Mouse (Mus musculus) liver, embryonic 12.5 days (tissue): ENCODE measurements around the gene Nubp1. TPM values are rescaled to one million over a fixed set of nuclear protein-coding genes. Genes with fewer than 3 reads are reported as not detected.
A peak's percentile ranks its signal among the peaks of the same experiment; 100 is the strongest.

Experiments
- ATAC-seq: fragments of 200-750 bp; cut with Nextera tagmentation; 2 replicates; pipeline ENCODE4 v1.8.0; 2017; ENCODE audit warnings: moderate number of reproducible peaks, mild to moderate bottlenecking, moderate library complexity
- H3K27ac ChIP-seq: fragments of 300-500 bp; sonication (generic); 2 replicates; pipeline ENCODE4 v1.5.1; 2016; ENCODE audit warnings: mild to moderate bottlenecking
- H3K27me3 ChIP-seq: fragments of 300-500 bp; sonication (generic); replicated peaks from 2 replicates; pipeline ENCODE4 v1.6.1; 2016; ENCODE audit warnings: mild to moderate bottlenecking, moderate library complexity
- H3K36me3 ChIP-seq: fragments of 300-500 bp; sonication (generic); 2 replicates; pipeline ENCODE4 v1.6.1; 2016; ENCODE audit warnings: mild to moderate bottlenecking, moderate library complexity
- H3K4me1 ChIP-seq: fragments of 300-500 bp; sonication (generic); 2 replicates; pipeline ENCODE4 v1.6.1; 2016
- H3K4me2 ChIP-seq: fragments of 300-500 bp; sonication (generic); 2 replicates; pipeline ENCODE4 v1.6.1; 2016; ENCODE audit warnings: mild to moderate bottlenecking, moderate library complexity
- H3K4me3 ChIP-seq: fragments of 300-500 bp; sonication (generic); 2 replicates; pipeline ENCODE4 v1.5.1; 2016; ENCODE audit warnings: mild to moderate bottlenecking, moderate library complexity
- H3K9ac ChIP-seq: fragments of 300-500 bp; sonication (generic); 2 replicates; pipeline ENCODE4 v1.6.1; 2016; ENCODE audit warnings: mild to moderate bottlenecking, moderate library complexity
- H3K9me3 ChIP-seq: fragments of 300-500 bp; sonication (generic); replicated peaks from 2 replicates; pipeline ENCODE4 v1.6.1; 2016; ENCODE audit warnings: mild to moderate bottlenecking, moderate library complexity
- WGBS: fragments of 180-500 bp; shearing (Covaris S2); methylation state at CpG from one replicate; pipeline ENCODE4 v1.1.7; 2016; ENCODE audit not compliant: insufficient replicate concordance; 5-methylcytosine and 5-hydroxymethylcytosine counted together
- polyA plus RNA-seq: library from polyadenylated mRNA; unstranded; fragments of >200 nt; fragmentation: Nextera tagmentation; extraction: Ambion mirVana; gene quantifications from 2 replicates; pipeline ENCODE4 v1.2.1, GENCODE M21; 2016

The Nubp1 gene
- polyA plus RNA-seq: 49.4 and 52.0 TPM in 2 replicates

DNA sequence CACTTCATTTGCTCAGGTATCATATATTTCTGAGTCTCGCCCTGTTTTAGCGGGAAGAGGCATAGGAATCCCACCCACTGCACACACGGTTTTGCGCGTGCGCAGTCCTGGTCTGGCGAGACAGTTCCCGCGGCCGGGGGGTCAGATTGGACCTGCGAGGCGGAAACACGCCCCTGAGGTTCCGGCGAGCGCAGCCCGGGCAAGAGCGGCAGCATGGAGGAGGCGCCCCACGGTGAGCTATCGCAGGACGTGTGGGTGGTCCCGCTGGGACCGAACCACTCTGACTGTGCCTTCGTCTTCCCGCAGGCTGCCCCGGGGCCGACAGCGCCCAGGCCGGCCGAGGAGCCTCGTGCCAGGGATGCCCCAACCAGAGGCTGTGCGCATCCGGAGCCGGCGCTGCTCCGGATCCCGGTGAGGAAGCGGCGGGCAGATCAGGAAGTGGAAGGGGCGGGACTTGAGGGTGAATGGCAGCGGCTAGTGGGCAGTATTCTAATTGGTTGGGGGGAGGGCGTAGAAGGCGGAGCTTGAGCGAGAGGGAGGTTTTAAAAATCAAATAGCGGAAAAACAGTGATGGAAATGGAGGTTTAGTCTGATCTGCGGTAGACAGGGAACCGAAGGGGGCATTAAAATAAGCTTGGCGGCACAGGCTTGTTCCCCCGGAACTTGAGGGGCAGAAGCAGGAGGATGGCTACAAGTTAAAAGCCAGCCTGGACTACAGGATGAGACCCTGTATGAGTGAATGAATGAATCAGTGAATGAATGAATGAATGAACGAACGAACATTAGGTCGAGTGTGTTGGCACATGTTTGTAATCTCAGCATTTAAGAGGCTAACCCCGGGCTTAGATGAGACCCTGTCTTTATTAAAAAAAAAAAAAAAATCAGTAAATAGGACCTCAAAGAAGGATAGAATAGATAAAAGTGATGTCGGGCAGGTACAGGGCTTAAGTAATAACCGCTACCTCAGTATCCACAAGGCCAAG lies at the start of gene Nubp1:
Gene Nubp1 (plus strand): TSS at position 185 of the 983 bp plus-strand sequence.
- Histone ChIP-seq H3K9me3 (no peaks in the 10 kb centered on the region), H3K4me1 (peaks cover 22% of the 10 kb centered on the region), H3K9ac (peak within 1 kb of the TSS; percentile 81), H3K4me3 (peak within 1 kb of the TSS; percentile 76), H3K4me2 (peak within 1 kb of the TSS; percentile 81), H3K27ac (peak within 1 kb of the TSS; percentile 89), H3K36me3 (peaks cover 41% of the 10 kb centered on the region), H3K27me3 (peaks cover 17% of the 10 kb centered on the region)
- 2% methylated on average over 56 of the region's 56 CpGs for WGBS
- peak; percentile 96 for ATAC-seq

DNA sequence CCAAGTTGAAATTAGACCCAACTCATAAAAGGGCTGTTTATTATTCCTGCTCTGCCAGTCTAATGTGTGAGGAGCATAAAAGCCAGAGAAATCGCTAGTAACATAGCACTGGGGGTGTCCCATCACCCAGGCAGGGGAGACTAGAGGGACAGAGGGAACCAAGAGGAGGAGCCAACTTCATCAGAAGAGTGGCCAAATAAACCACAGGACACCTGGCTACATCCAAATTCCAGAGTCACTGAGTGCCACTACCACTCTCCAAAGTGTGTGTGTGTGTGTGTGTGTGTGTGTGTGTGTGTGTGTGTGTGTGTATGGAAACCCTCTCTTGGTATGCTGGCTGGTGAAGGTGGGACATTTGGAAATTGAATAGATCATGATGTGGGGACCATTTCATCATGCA lies 48.7 kb upstream of the Nubp1 start:
- Histone ChIP-seq H3K4me1 (peaks cover 16% of the 10 kb centered on the region), H3K9ac (no peak overlapping the region), H3K36me3 (no peaks in the 10 kb centered on the region), H3K27me3 (peaks cover 7% of the 10 kb centered on the region; the same call in 1 of the 2 replicates), H3K4me2 (no peak overlapping the region), H3K27ac (no peak overlapping the region), H3K9me3 (no peaks in the 10 kb centered on the region), H3K4me3 (no peak overlapping the region)
- ATAC-seq: no peak
- 44% methylated on average over 1 of the region's 1 CpGs for WGBS

DNA sequence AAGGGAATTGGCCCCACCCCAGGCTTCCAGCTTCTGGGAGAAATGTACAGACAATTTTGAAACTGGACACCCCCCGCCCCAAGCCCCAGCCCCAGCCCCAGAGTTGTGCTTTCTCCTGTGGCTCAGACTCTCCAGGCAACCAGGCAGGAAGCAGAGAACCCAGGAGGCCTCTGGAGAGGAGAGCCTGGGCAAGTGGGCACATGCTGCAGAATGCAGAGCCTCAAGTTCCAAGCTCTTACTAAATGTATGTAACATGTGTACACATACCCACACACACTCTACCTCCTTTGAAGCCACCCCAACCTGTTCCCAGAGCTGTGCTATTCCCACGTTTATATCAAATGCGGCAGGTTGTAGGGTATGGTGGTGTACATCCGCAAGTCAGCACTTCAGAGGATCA lies 46.0 kb upstream of the Nubp1 start:
- H3K4me2 ChIP-seq: no peak overlapping the region
- H3K36me3 ChIP-seq: no peaks in the 10 kb centered on the region
- WGBS: 70% methylated on average over 4 of the region's 4 CpGs
- H3K4me3 ChIP-seq: no peak overlapping the region
- no peak overlapping the region for H3K9ac ChIP-seq
- H3K27me3 ChIP-seq: peaks cover 10% of the 10 kb centered on the region; the same call in 1 of the 2 replicates
- H3K9me3 ChIP-seq: no peaks in the 10 kb centered on the region
- no peak overlapping the region for H3K27ac ChIP-seq
- no peak for ATAC-seq
- H3K4me1 ChIP-seq: no peaks in the 10 kb centered on the region

DNA sequence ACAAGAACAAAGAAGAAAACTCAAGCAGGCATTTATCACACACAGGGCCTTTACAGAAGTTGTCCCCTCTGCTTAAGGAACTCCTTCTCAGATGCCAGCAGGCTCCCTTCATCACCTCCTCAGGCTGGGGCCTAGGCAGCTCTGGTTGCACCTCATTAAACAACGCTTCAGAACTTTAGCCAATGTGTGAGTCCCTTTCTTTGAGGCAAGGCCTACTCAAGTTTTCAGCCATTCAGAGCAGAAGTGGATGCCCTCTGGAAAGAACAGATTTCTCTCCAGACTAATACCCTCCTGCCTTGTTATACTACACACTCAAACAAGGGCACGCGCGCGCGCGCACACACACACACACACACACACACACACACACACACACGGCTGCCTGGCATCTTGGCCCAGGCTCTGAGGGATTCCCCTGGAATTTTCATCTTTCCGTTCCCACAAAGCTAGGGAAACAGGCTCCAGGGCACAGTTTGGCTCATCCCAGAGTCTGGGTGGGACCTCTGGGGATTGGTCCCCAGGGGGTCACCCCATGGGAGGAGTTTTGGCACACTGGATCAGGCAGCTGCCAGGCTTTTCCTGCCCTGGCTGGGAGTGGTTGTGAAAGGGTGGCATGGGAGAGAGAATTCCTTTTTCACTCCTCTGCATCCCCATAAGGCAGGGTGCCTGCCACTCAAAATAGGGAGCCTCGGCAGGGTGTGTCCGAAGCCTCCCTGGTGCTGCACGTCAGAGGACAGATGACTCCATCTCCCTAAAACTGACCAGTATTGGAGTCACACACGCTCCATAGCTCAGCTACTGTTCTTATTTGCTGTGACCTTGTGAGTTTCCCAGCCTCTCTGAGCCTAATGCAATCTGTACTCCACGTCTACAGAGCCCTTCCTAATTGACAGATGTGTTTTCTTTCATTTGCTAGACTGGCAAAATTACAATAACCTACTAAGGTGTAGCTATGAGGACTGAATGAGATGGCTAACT lies 45.2 kb upstream of the Nubp1 start:
- no peak overlapping the region for H3K27ac ChIP-seq

DNA sequence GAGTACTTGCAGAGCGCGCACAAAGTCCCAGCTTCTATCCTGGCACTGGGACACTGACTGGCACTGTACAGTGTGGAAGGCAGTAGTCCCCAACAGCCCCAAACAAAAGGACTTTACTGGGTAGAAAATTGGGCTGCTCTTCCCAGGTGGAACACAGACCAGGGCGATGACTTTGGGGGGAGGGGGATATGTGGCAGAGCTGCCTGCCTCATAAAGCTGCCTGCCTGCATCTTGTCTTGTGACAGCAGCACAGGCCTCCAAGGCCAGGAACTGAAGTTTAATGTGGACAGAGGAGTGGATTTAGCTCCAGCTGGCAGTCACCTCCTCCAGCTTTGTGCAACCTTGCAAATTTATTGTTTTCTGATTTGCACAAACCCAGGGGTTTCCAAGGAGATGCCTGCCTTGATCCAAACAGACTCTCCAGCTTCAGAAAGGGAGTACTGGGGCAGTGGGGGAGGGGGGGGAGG lies 42.2 kb upstream of the Nubp1 start:
- peaks cover 1% of the 10 kb centered on the region for H3K4me1 ChIP-seq
- peaks cover 16% of the 10 kb centered on the region; the same call in 1 of the 2 replicates for H3K27me3 ChIP-seq
- WGBS: 57% methylated on average over 3 of the region's 3 CpGs
- no peaks in the 10 kb centered on the region for H3K9me3 ChIP-seq
- no peak overlapping the region for H3K4me3 ChIP-seq
- ATAC-seq: no peak
- no peak overlapping the region for H3K4me2 ChIP-seq
- no peak overlapping the region for H3K9ac ChIP-seq
- H3K27ac ChIP-seq: no peak overlapping the region
- H3K36me3 ChIP-seq: no peaks in the 10 kb centered on the region

More for the DNA sequence above, 45.2 kb upstream of the Nubp1 start:
- no peak overlapping the region for H3K4me3 ChIP-seq
- no peak overlapping the region for H3K4me2 ChIP-seq
- WGBS: 68% methylated on average over 14 of the region's 14 CpGs
- H3K4me1 ChIP-seq: no peaks in the 10 kb centered on the region
- no peaks in the 10 kb centered on the region for H3K36me3 ChIP-seq
- H3K27me3 ChIP-seq: peaks cover 10% of the 10 kb centered on the region; the same call in 1 of the 2 replicates
- ATAC-seq: peak; percentile 28; the same call in 1 of the 2 replicates
- no peaks in the 10 kb centered on the region for H3K9me3 ChIP-seq
- H3K9ac ChIP-seq: no peak overlapping the region

DNA sequence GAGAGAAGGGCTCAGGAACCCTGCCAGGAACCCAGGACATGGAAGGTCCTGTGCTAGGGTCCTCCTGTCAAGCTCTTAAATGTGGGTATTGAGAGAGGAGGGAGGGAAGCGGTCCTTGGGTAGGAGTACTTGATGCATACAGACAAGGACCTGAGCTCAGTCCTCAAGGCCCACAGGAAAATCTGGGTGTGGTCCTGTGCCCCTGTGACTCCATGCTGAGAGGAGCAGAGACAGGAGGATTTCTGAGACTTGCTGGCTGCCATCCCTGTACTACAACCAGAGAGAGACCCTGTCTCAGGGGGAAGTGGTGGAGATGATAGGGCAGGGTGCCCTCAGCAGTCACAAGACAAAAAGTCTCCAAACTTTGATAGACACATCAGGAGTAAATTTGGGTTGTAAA lies 41.8 kb upstream of the Nubp1 start:
- no peak overlapping the region for H3K4me3 ChIP-seq
- H3K4me2 ChIP-seq: no peak overlapping the region
- H3K36me3 ChIP-seq: no peaks in the 10 kb centered on the region
- no peak overlapping the region for H3K27ac ChIP-seq
- H3K9ac ChIP-seq: no peak overlapping the region
- ATAC-seq: no peak
- H3K4me1 ChIP-seq: peaks cover 4% of the 10 kb centered on the region
- 77% methylated on average over 1 of the region's 1 CpGs for WGBS
- peaks cover 16% of the 10 kb centered on the region; the same call in 1 of the 2 replicates for H3K27me3 ChIP-seq
- H3K9me3 ChIP-seq: no peaks in the 10 kb centered on the region

DNA sequence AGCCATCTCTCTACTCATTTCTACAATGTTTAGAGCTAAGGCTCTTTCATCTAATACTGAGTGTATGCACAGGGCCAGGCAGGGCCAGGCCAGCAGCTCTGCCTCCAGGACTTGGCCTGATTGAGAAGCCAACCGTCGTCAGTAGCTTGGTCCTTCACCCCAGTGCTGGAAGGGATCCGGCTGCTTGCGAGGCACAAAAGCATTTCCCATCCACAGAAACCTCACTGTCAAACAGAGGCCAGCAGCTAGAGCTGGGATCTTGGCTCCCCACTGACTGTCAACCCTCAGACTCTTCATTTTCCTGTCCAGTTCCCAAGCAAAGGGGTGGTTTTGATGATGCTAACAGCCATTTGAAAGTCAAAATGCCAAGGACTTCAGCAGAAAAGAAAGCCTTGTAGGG lies 39.4 kb upstream of the Nubp1 start:
- ATAC-seq: no peak
- Histone ChIP-seq H3K4me2 (no peak overlapping the region), H3K9ac (no peak overlapping the region)

DNA sequence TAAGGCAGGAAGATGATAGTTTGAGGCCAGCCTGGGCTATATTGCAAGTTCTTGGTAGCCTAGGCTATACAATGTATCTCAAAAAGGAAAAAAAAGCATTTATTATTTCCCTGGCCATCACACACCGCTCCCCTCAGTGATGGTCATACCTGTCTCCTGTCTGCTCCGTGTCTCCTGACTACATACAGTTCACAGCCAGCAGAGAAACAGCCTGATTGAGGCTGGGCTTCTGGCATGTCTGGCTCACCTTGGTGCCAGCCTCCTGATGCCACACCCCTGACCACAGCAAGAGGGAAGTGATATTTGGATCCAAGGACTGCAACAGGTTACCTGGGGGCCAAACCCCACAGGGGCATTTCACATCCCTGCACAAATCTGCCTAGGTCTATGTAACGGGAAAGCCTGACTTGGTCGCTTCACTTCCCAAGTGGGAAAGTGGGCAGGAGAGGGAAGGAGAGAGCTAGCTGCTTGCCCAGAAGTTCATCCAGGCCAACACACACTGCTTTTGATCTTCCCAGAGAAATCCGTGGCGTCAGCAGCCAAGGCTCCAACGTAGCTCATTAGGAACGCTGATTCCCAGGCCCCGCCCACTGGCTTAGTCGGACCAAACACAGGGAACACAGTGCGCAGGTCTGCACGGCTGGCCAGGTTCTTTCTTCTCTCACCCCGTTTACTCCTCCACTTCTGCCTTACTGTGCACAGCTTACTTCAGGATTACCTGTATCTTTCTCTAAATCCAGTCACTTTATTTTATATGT lies 37.3 kb upstream of the Nubp1 start:
- WGBS: 33% methylated on average over 13 of the region's 13 CpGs
- Histone ChIP-seq H3K27me3 (peaks cover 21% of the 10 kb centered on the region; the same call in 1 of the 2 replicates), H3K4me3 (no peak overlapping the region), H3K9ac (no peak overlapping the region), H3K27ac (no peak overlapping the region), H3K4me1 (peaks cover 4% of the 10 kb centered on the region), H3K9me3 (no peaks in the 10 kb centered on the region), H3K4me2 (peak overlapping the region; percentile 21; the same call in 1 of the 2 replicates), H3K36me3 (no peaks in the 10 kb centered on the region)
- no peak for ATAC-seq

More for the DNA sequence above, 39.4 kb upstream of the Nubp1 start:
- Histone ChIP-seq H3K36me3 (no peaks in the 10 kb centered on the region), H3K27me3 (peaks cover 13% of the 10 kb centered on the region; the same call in 1 of the 2 replicates), H3K4me3 (no peak overlapping the region), H3K4me1 (peaks cover 4% of the 10 kb centered on the region), H3K27ac (no peak overlapping the region), H3K9me3 (no peaks in the 10 kb centered on the region)
- 63% methylated on average over 4 of the region's 4 CpGs for WGBS

DNA sequence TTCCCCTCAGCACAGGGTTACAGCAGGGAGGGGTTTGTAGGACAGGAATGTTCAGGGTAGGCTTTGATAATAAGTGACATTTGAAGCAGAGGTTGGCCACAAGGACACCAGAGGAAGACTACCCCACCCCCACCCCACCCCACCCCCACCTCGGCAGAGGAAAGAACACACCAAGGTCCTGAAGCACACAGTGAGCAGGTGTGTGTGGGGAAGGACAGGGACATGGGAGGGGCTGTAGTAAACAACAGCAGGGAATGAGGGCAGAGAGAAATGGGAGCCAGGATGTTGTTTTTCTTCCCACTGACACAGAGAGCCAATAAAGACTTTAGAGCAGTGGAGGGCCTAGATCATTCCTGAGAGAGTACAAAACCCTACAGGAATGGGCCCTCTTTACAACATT lies 34.5 kb upstream of the Nubp1 start:
- Histone ChIP-seq H3K4me1 (peaks cover 4% of the 10 kb centered on the region), H3K9ac (no peak overlapping the region), H3K36me3 (no peaks in the 10 kb centered on the region), H3K27me3 (peaks cover 33% of the 10 kb centered on the region; the same call in 1 of the 2 replicates), H3K9me3 (no peaks in the 10 kb centered on the region), H3K27ac (no peak overlapping the region), H3K4me3 (no peak overlapping the region), H3K4me2 (no peak overlapping the region)
- 42% methylated on average over 1 of the region's 1 CpGs for WGBS
- no peak for ATAC-seq

DNA sequence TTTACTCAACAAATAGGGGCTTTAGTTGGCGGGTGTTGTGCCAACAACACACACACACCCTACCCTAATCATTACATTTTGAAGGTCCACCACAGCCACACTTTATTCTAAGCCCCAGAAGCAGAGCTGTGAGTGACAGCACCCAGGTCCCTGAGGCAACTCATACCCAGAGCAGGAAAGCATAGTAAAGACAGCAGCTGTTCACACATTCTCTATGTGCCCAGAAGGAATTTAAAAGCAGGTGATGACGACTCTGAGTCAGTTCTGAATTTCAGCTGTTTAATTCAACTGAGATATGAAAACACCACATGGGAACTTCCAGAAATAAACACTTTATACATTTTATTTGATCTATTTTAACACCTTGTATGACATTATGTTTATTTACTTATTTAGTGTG lies 32.2 kb upstream of the Nubp1 start:
- H3K27me3 ChIP-seq: peaks cover 30% of the 10 kb centered on the region; the same call in 1 of the 2 replicates
- no peak overlapping the region for H3K4me3 ChIP-seq
- H3K4me1 ChIP-seq: peaks cover 20% of the 10 kb centered on the region
- 55% methylated on average over 2 of the region's 2 CpGs for WGBS
- H3K4me2 ChIP-seq: no peak overlapping the region
- no peak for ATAC-seq
- H3K27ac ChIP-seq: no peak overlapping the region
- no peaks in the 10 kb centered on the region for H3K9me3 ChIP-seq
- no peak overlapping the region for H3K9ac ChIP-seq
- no peaks in the 10 kb centered on the region for H3K36me3 ChIP-seq

DNA sequence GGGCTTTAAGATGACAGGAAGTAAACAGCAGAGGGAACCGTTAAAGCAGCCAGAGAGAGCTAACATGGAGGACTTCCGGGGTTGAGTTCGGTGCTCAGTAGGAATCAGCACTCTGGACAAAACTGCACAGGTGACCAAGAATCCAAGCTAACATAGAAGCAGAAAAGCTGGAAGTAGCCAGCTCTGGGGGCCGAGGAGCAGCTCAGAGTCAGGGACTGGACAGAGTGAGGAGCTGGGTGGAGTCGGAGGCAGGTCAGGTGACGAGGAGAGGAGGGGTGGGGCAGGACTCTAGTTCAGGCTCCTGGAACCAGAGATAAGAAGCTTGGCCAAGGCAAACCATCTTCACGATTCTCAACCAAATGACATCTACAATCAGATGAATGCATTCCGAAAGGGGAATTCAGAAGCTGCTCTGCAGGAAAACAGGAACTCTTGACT lies 27.7 kb upstream of the Nubp1 start:
- Histone ChIP-seq H3K4me1 (peaks cover 43% of the 10 kb centered on the region), H3K27me3 (peaks cover 22% of the 10 kb centered on the region; the same call in 1 of the 2 replicates), H3K36me3 (no peaks in the 10 kb centered on the region), H3K4me2 (peak overlapping the region; percentile 71), H3K9ac (peak overlapping the region; percentile 61), H3K27ac (peak overlapping the region; percentile 85), H3K4me3 (peak overlapping the region; percentile 44), H3K9me3 (no peaks in the 10 kb centered on the region)
- ATAC-seq: peak; percentile 99
- WGBS: 5% methylated on average over 8 of the region's 8 CpGs
